In the genomic region with DNA sequence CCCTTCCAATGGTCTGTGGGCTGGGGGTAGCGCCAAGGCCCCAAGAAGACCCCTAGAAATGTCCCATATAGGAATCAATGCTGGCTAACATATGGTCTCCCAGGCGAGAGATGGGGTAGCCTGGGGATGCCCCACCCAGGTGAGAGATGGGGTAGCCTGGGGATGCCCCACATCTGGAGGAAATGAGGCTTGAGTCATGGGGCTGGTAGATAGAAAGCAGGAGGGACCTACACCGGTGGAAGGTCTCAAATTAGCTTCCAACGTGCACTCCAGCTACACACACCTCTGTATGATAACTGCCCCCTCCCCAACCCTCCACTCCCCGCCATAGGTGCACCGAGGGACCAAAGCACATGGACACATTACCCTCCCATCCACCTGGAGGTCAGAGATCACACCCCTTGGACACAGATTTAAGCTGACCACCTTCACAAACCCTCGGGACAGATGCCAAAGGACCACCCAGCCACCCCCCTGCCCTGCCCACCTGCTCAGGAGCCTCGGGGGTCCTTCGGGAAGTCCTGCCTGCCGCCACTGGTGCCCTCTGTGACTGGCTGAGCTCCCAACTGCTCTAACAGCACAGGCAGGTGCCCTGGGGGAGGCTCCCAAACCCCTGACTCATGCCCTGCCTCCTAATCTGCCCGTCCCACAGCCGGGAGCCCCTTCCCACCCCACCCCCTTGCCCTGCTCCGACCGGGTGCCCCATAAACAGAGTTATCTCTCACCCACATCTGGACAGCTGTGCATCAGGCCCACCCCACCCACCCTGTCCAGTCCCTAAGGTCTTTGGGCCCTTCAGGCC, we compare ENCODE assay signal across 9 mouse cellular contexts. TPM values are rescaled to one million over a fixed set of nuclear protein-coding genes. Genes with fewer than 3 reads are reported as not detected.
DNase-seq lines count a peak whose midpoint lies in the region; ATAC-seq and TF ChIP-seq lines count a peak whose summit lies in the region.
"Had no signal": no experiment of that assay in that cellular context is flagged by ENCODE, and none has a peak within 500 bp of the region (broad histone marks: within the 10 kb centered on the region; RNA-seq: fewer than 3 reads in every experiment).

No protein-coding gene starts in this region.

- ATAC-seq in intestine, embryonic 15.5 days = peak; percentile 71; the same call in 1 of the 2 replicates
- no peak for ATAC-seq in intestine, postnatal 0 days
- peak; percentile 59; the same call in 1 of the 2 replicates for ATAC-seq in limb, embryonic 11.5 days (ENCODE audit: insufficient number of reproducible peaks, low FRiP score, low TSS enrichment, low read depth)

- intact Hi-C loops in left cerebral cortex, postnatal 10 days (cut with DNase I) = no loop called here

- H3K9me3 ChIP-seq in intestine, embryonic 15.5 days = no peaks in the 10 kb centered on the region
- no peaks in the 10 kb centered on the region for H3K9me3 ChIP-seq in intestine, postnatal 0 days (ENCODE audit: control insufficient read depth)
- no peaks in the 10 kb centered on the region for H3K9me3 ChIP-seq in embryonic facial prominence, embryonic 10.5 days
- H3K9me3 ChIP-seq in limb, embryonic 11.5 days (ENCODE audit: control insufficient read depth, low read length) = no peaks in the 10 kb centered on the region

- no peak for TF ChIP-seq CTCF in intestine, postnatal 0 days (IDR thresholded peaks at IDR 0.05; ENCODE audit: low read depth)

- WGBS in intestine, embryonic 15.5 days = 76% methylated on average over 14 of the region's 14 CpGs
- WGBS in intestine, postnatal 0 days = 74% methylated on average over 14 of the region's 14 CpGs
- 68% methylated on average over 14 of the region's 14 CpGs for WGBS in embryonic facial prominence, embryonic 10.5 days
- WGBS in limb, embryonic 11.5 days = 75% methylated on average over 14 of the region's 14 CpGs

- H3K9ac ChIP-seq in intestine, embryonic 15.5 days = no peak overlapping the region
- H3K9ac ChIP-seq in intestine, postnatal 0 days (ENCODE audit: low read depth, low read length) = no peak overlapping the region
- H3K9ac ChIP-seq in limb, embryonic 11.5 days (ENCODE audit: low read length) = no peak overlapping the region

- H3K4me3 ChIP-seq in intestine, embryonic 15.5 days (replicated peaks) = no peak overlapping the region
- H3K4me3 ChIP-seq in intestine, postnatal 0 days (ENCODE audit: low read depth, low read length) = no peak overlapping the region
- H3K4me3 ChIP-seq in embryonic facial prominence, embryonic 10.5 days = peak overlapping the region; percentile 33
- H3K4me3 ChIP-seq in limb, embryonic 11.5 days (ENCODE audit: low read depth, low read length) = 0 out of 2 replicates have a peak overlapping the region, but pooled peaks have one; percentile 5

- no peaks in the 10 kb centered on the region for H3K4me1 ChIP-seq in intestine, embryonic 15.5 days (replicated peaks)
- H3K4me1 ChIP-seq in intestine, postnatal 0 days (replicated peaks; ENCODE audit: control insufficient read depth, insufficient read depth, low read length) = no peaks in the 10 kb centered on the region
- H3K4me1 ChIP-seq in embryonic facial prominence, embryonic 10.5 days = peaks cover 9% of the 10 kb centered on the region
- 0 out of 2 replicates have a peak, but pooled peaks cover 2% of the 10 kb centered on the region for H3K4me1 ChIP-seq in limb, embryonic 11.5 days (ENCODE audit: control insufficient read depth, insufficient read depth, low read length)

- DNase-seq in embryonic facial prominence, embryonic 10.5 days (ENCODE audit: low spot score) = no peak
- no peak for DNase-seq in limb, embryonic 11.5 days (ENCODE audit: low spot score)
- peak; percentile 54 to 73 for DNase-seq in spleen, postnatal 36 days (ENCODE audit: low spot score in 2 of 2)
- no peak for DNase-seq in frontal cortex, postnatal 14 days (ENCODE audit: low spot score in 2 of 2)
- no peak for DNase-seq in left cerebral cortex, postnatal 10 days (ENCODE audit: extremely low spot score in 1 of 2, low spot score in 2 of 2)
- DNase-seq: cerebellum, postnatal 25 days; lung, postnatal 36 days had no signal

- H3K4me2 ChIP-seq in intestine, embryonic 15.5 days (replicated peaks) = no peak overlapping the region
- no peak overlapping the region for H3K4me2 ChIP-seq in intestine, postnatal 0 days (replicated peaks; ENCODE audit: low read depth)
- H3K4me2 ChIP-seq in limb, embryonic 11.5 days (ENCODE audit: low read depth, severe bottlenecking) = no peak overlapping the region

- H3K27me3 ChIP-seq in intestine, embryonic 15.5 days (replicated peaks) = no peaks in the 10 kb centered on the region
- H3K27me3 ChIP-seq in intestine, postnatal 0 days (replicated peaks; ENCODE audit: control insufficient read depth, insufficient read depth, low read length) = 0 out of 2 replicates have a peak, but pooled peaks cover 2% of the 10 kb centered on the region
- peaks cover 9% of the 10 kb centered on the region for H3K27me3 ChIP-seq in embryonic facial prominence, embryonic 10.5 days (replicated peaks; ENCODE audit: low read depth, poor library complexity, severe bottlenecking)
- H3K27me3 ChIP-seq in limb, embryonic 11.5 days (ENCODE audit: control insufficient read depth, insufficient read depth, low read length) = no peaks in the 10 kb centered on the region

- H3K27ac ChIP-seq in intestine, embryonic 15.5 days = no peak overlapping the region
- no peak overlapping the region for H3K27ac ChIP-seq in intestine, postnatal 0 days (ENCODE audit: low read depth, low read length)
- H3K27ac ChIP-seq in embryonic facial prominence, embryonic 10.5 days (replicated peaks) = no peak overlapping the region
- H3K27ac ChIP-seq in limb, embryonic 11.5 days (replicated peaks; ENCODE audit: low read depth, low read length) = no peak overlapping the region

- no peaks in the 10 kb centered on the region for H3K36me3 ChIP-seq in intestine, embryonic 15.5 days
- H3K36me3 ChIP-seq in intestine, postnatal 0 days (ENCODE audit: control insufficient read depth, insufficient read depth) = no peaks in the 10 kb centered on the region
- no peaks in the 10 kb centered on the region for H3K36me3 ChIP-seq in embryonic facial prominence, embryonic 10.5 days (replicated peaks)
- H3K36me3 ChIP-seq in limb, embryonic 11.5 days (ENCODE audit: control insufficient read depth, insufficient read depth, low read length) = no peaks in the 10 kb centered on the region; the same call in 1 of the 2 replicates

RNA-seq across cellular contexts. Expression of a gene that starts 1.2 kb away (rescaled TPM):
- polyA plus RNA-seq in intestine, embryonic 15.5 days (2015; fragmentation: Nextera tagmentation; extraction: Ambion mirVana) = 15.2 and 18.0 TPM in 2 replicates
- polyA plus RNA-seq in intestine, postnatal 0 days (2015; fragmentation: Nextera tagmentation; extraction: Ambion mirVana) = 0.29 and 0.34 TPM in 2 replicates
- 29.7 and 33.8 TPM in 2 replicates for polyA plus RNA-seq in embryonic facial prominence, embryonic 10.5 days (2016; fragmentation: Nextera tagmentation; extraction: Ambion mirVana)
- 20.4 and 24.6 TPM in 2 replicates for polyA plus RNA-seq in limb, embryonic 11.5 days (2014; fragmentation: Nextera tagmentation; extraction: Ambion mirVana)
- 1 to 10 TPM in 1 of 2 experiments, under 1 TPM in 1; 0.47 to 1.2 TPM for total RNA-seq in left cerebral cortex, postnatal 10 days (2021)

RNA-seq across cellular contexts. Expression of a gene that starts 28.4 kb away (rescaled TPM):
- polyA plus RNA-seq in intestine, embryonic 15.5 days (2015; fragmentation: Nextera tagmentation; extraction: Ambion mirVana) = 8.7 and 10.8 TPM in 2 replicates
- 5.2 and 5.3 TPM in 2 replicates for polyA plus RNA-seq in intestine, postnatal 0 days (2015; fragmentation: Nextera tagmentation; extraction: Ambion mirVana)
- polyA plus RNA-seq in embryonic facial prominence, embryonic 10.5 days (2016; fragmentation: Nextera tagmentation; extraction: Ambion mirVana) = 10.0 and 11.9 TPM in 2 replicates
- polyA plus RNA-seq in limb, embryonic 11.5 days (2014; fragmentation: Nextera tagmentation; extraction: Ambion mirVana) = 0.57 and 1.0 TPM in 2 replicates
- 100 to 1,000 TPM; 329 to 332 TPM for total RNA-seq in left cerebral cortex, postnatal 10 days (2021)

RNA-seq across cellular contexts. Expression of a gene that starts 43.0 kb away (rescaled TPM):
- 305 and 329 TPM in 2 replicates for polyA plus RNA-seq in intestine, embryonic 15.5 days (2015; fragmentation: Nextera tagmentation; extraction: Ambion mirVana)
- 283 and 296 TPM in 2 replicates for polyA plus RNA-seq in intestine, postnatal 0 days (2015; fragmentation: Nextera tagmentation; extraction: Ambion mirVana)
- 229 and 241 TPM in 2 replicates for polyA plus RNA-seq in embryonic facial prominence, embryonic 10.5 days (2016; fragmentation: Nextera tagmentation; extraction: Ambion mirVana)
- polyA plus RNA-seq in limb, embryonic 11.5 days (2014; fragmentation: Nextera tagmentation; extraction: Ambion mirVana) = 166 and 180 TPM in 2 replicates
- 10 to 100 TPM; 64.8 to 66.7 TPM for total RNA-seq in left cerebral cortex, postnatal 10 days (2021)

RNA-seq across cellular contexts. Expression of a gene that starts 45.2 kb away (rescaled TPM):
- 77.8 and 80.2 TPM in 2 replicates for polyA plus RNA-seq in intestine, embryonic 15.5 days (2015; fragmentation: Nextera tagmentation; extraction: Ambion mirVana)
- polyA plus RNA-seq in intestine, postnatal 0 days (2015; fragmentation: Nextera tagmentation; extraction: Ambion mirVana) = 39.6 and 41.9 TPM in 2 replicates
- polyA plus RNA-seq in embryonic facial prominence, embryonic 10.5 days (2016; fragmentation: Nextera tagmentation; extraction: Ambion mirVana) = 94.2 and 96.3 TPM in 2 replicates
- 87.0 and 91.4 TPM in 2 replicates for polyA plus RNA-seq in limb, embryonic 11.5 days (2014; fragmentation: Nextera tagmentation; extraction: Ambion mirVana)
- total RNA-seq in left cerebral cortex, postnatal 10 days (2021) = 100 to 1,000 TPM in 1 of 2 experiments, 10 to 100 TPM in 1; 97.0 to 100 TPM

Comparison
In these comparisons a context has a peak if more than half of its experiments do, and no peak if none do; other contexts are left out.
1. RNA of a gene that starts 1.2 kb away (polyA plus RNA-seq): 29.7 to 33.8 TPM in embryonic facial prominence, embryonic 10.5 days, 20.4 to 24.6 TPM in limb, embryonic 11.5 days and 15.2 to 18.0 TPM in intestine, embryonic 15.5 days; 0.29 to 0.34 TPM in intestine, postnatal 0 days; every median in the first group is over 10 times any median in the second.
2. H3K4me3 ChIP-seq: peak in embryonic facial prominence, embryonic 10.5 days (single experiment) and limb, embryonic 11.5 days (single experiment); none in intestine, embryonic 15.5 days (single experiment) and intestine, postnatal 0 days (single experiment).
3. DNase-seq: peak in spleen, postnatal 36 days (2 of 2); none in embryonic facial prominence, embryonic 10.5 days (single experiment), limb, embryonic 11.5 days (single experiment), frontal cortex, postnatal 14 days (0 of 2) and left cerebral cortex, postnatal 10 days (0 of 2).